Comparison of ENCODE assay signal across 8 mouse cellular contexts in the genomic region with DNA sequence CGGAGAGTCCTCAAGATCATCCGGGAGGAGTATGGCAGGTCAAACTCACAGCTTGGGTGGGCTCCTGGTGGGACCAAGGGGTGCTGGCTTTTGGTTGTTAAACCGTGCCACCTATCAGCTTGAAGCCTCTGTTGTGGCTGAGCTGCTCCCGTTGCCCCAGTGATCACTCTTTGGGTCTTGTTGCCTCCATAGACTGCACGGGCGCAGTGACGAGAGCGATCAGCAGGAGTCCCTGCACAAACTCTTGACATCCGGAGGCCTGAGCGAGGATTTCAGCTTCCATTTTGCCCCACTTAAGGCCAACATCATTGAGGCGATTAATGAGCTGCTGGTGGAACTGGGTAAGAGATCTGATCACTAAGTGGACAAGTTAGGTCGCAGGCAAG. TPM values are rescaled to one million over a fixed set of nuclear protein-coding genes. Genes with fewer than 3 reads are reported as not detected.
DNase-seq lines count a peak whose midpoint lies in the region; ATAC-seq and TF ChIP-seq lines count a peak whose summit lies in the region.

No protein-coding gene starts in this region.

- DNase-seq in heart, adult 8-10 months (ENCODE audit: low spot score): no peak
- peak; percentile 35 for DNase-seq in MEL-GATA-1-ER (ENCODE audit: extremely low read depth, low read depth)
- DNase-seq in kidney, postnatal 0 days (ENCODE audit: low spot score): peak; percentile 38
- DNase-seq in midbrain, embryonic 14.5 days: no peak
- DNase-seq in frontal cortex, postnatal 10 days (ENCODE audit: low spot score in 2 of 2): no peak
- no peak for DNase-seq in left cerebral cortex, postnatal 4 days

- H3K27me3 ChIP-seq in heart, embryonic 13.5 days (replicated peaks): no peaks in the 10 kb centered on the region
- no peaks in the 10 kb centered on the region for H3K27me3 ChIP-seq in kidney, postnatal 0 days (ENCODE audit: insufficient read depth, low read length)
- H3K27me3 ChIP-seq in midbrain, embryonic 14.5 days (ENCODE audit: control insufficient read depth, insufficient read depth, low read length): no peaks in the 10 kb centered on the region

- H3K9ac ChIP-seq in heart, embryonic 13.5 days: peak overlapping the region; percentile 91
- peak overlapping the region; percentile 58 for H3K9ac ChIP-seq in kidney, postnatal 0 days (ENCODE audit: low read depth, low read length)
- H3K9ac ChIP-seq in midbrain, embryonic 14.5 days (replicated peaks; ENCODE audit: low read length): peak overlapping the region; percentile 70

- peak overlapping the region; percentile 70 for H3K27ac ChIP-seq in heart, embryonic 13.5 days (replicated peaks)
- peak overlapping the region; percentile 61; the same call in 1 of the 2 replicates for H3K27ac ChIP-seq in kidney, postnatal 0 days
- peak overlapping the region; percentile 49; the same call in 1 of the 2 replicates for H3K27ac ChIP-seq in midbrain, embryonic 14.5 days (replicated peaks; ENCODE audit: low read depth, low read length)

- WGBS in heart, embryonic 13.5 days: 3% methylated on average over 12 of the region's 12 CpGs
- 2% methylated on average over 12 of the region's 12 CpGs for WGBS in kidney, postnatal 0 days
- whole genome bisulfite sequencing in midbrain, embryonic 14.5 days: 4% methylated on average over 12 of the region's 12 CpGs

- peak; percentile 22; the same call in 1 of the 2 replicates for TF ChIP-seq CTCF in kidney, postnatal 0 days (IDR thresholded peaks at IDR 0.05; ENCODE audit: low read depth)

- H3K4me2 ChIP-seq in heart, embryonic 13.5 days: peak overlapping the region; percentile 92
- peak overlapping the region; percentile 66 for H3K4me2 ChIP-seq in kidney, postnatal 0 days (ENCODE audit: low read length)
- peak overlapping the region; percentile 93 for H3K4me2 ChIP-seq in midbrain, embryonic 14.5 days (ENCODE audit: low read length)

- no peaks in the 10 kb centered on the region for H3K9me3 ChIP-seq in heart, embryonic 13.5 days
- H3K9me3 ChIP-seq in kidney, postnatal 0 days (replicated peaks; ENCODE audit: low read length): no peaks in the 10 kb centered on the region
- H3K9me3 ChIP-seq in midbrain, embryonic 14.5 days (ENCODE audit: control insufficient read depth, low read length): no peaks in the 10 kb centered on the region

- peaks cover 23% of the 10 kb centered on the region for H3K4me1 ChIP-seq in heart, embryonic 13.5 days
- no peaks in the 10 kb centered on the region; the same call in 1 of the 2 replicates for H3K4me1 ChIP-seq in kidney, postnatal 0 days (replicated peaks; ENCODE audit: insufficient read depth, low read length)
- peaks cover 11% of the 10 kb centered on the region; the same call in 1 of the 2 replicates for H3K4me1 ChIP-seq in midbrain, embryonic 14.5 days (ENCODE audit: control insufficient read depth, insufficient read depth, low read length)

- ATAC-seq in heart, embryonic 13.5 days (ENCODE audit: extremely low read depth, insufficient number of reproducible peaks, low FRiP score, low TSS enrichment): no peak
- peak; percentile 26 for ATAC-seq in erythroblast, adult 5-6 weeks (replicated peaks; ENCODE audit: low FRiP score, poor library complexity, severe bottlenecking)
- ATAC-seq in kidney, postnatal 0 days (replicated peaks; ENCODE audit: low FRiP score, low read depth): no peak
- no peak for ATAC-seq in midbrain, embryonic 14.5 days (ENCODE audit: low FRiP score, low TSS enrichment)

- intact Hi-C loops in left cerebral cortex, postnatal 4 days (cut with DNase I): no loop called here

- peaks cover 43% of the 10 kb centered on the region for H3K36me3 ChIP-seq in heart, embryonic 13.5 days
- H3K36me3 ChIP-seq in kidney, postnatal 0 days (ENCODE audit: insufficient read depth, low read length): peaks cover 30% of the 10 kb centered on the region
- H3K36me3 ChIP-seq in midbrain, embryonic 14.5 days (ENCODE audit: control insufficient read depth, insufficient read depth, low read length): peaks cover 36% of the 10 kb centered on the region

- H3K4me3 ChIP-seq in heart, embryonic 13.5 days: peak overlapping the region; percentile 89
- peak overlapping the region; percentile 68 for H3K4me3 ChIP-seq in kidney, postnatal 0 days (replicated peaks; ENCODE audit: low read depth, low read length)
- peak overlapping the region; percentile 82 for H3K4me3 ChIP-seq in midbrain, embryonic 14.5 days (replicated peaks; ENCODE audit: low read depth, low read length)

RNA-seq across cellular contexts. Expression of a gene that starts 0.6 kb away (rescaled TPM):
- 54.8 and 55.9 TPM in 2 replicates for polyA plus RNA-seq in heart, embryonic 13.5 days (2015; fragmentation: Nextera tagmentation; extraction: Ambion mirVana)
- 10 to 100 TPM; 39.5 to 50.6 (median 45.2) TPM for total RNA-seq in heart, adult 8-10 months (2022)
- 12.1 and 12.5 TPM in 2 replicates for total RNA-seq in erythroblast, adult 5-6 weeks (2015; ENCODE audit: low replicate concordance)
- 9.5 and 14.4 TPM in 2 replicates for total RNA-seq in erythroblast, adult 5-6 weeks (2017; ENCODE audit: low replicate concordance)
- polyA plus RNA-seq in kidney, postnatal 0 days (2015; fragmentation: Nextera tagmentation; extraction: Ambion mirVana): 76.0 and 82.0 TPM in 2 replicates
- polyA plus RNA-seq in midbrain, embryonic 14.5 days (2014; fragmentation: Nextera tagmentation; extraction: Ambion mirVana): 77.1 and 78.7 TPM in 2 replicates
- total RNA-seq in left cerebral cortex, postnatal 4 days (2021): 10 to 100 TPM; 63.5 to 67.2 TPM

RNA-seq across cellular contexts. Expression of a gene that starts 42.3 kb away (rescaled TPM):
- 8.4 and 9.1 TPM in 2 replicates for polyA plus RNA-seq in heart, embryonic 13.5 days (2015; fragmentation: Nextera tagmentation; extraction: Ambion mirVana)
- 1 to 10 TPM; 3.7 to 5.1 (median 4.1) TPM for total RNA-seq in heart, adult 8-10 months (2022)
- total RNA-seq in erythroblast, adult 5-6 weeks (2015; ENCODE audit: low replicate concordance): not detected in 2 replicates
- not detected in 2 replicates for total RNA-seq in erythroblast, adult 5-6 weeks (2017; ENCODE audit: low replicate concordance)
- polyA plus RNA-seq in kidney, postnatal 0 days (2015; fragmentation: Nextera tagmentation; extraction: Ambion mirVana): 5.6 and 6.1 TPM in 2 replicates
- polyA plus RNA-seq in midbrain, embryonic 14.5 days (2014; fragmentation: Nextera tagmentation; extraction: Ambion mirVana): 6.0 and 7.1 TPM in 2 replicates
- 1 to 10 TPM; 5.1 to 6.4 TPM for total RNA-seq in left cerebral cortex, postnatal 4 days (2021)

RNA-seq across cellular contexts. Expression of a gene that starts 50.5 kb away (rescaled TPM):
- polyA plus RNA-seq in heart, embryonic 13.5 days (2015; fragmentation: Nextera tagmentation; extraction: Ambion mirVana): 5.0 and 5.7 TPM in 2 replicates
- 10 to 100 TPM in 2 of 4 experiments, 1 to 10 TPM in 2; 9.4 to 11.3 (median 10.3) TPM for total RNA-seq in heart, adult 8-10 months (2022)
- total RNA-seq in erythroblast, adult 5-6 weeks (2015; ENCODE audit: low replicate concordance): 0.19 and 1.0 TPM in 2 replicates
- total RNA-seq in erythroblast, adult 5-6 weeks (2017; ENCODE audit: low replicate concordance): 2.2 and 2.6 TPM in 2 replicates
- 7.1 and 7.3 TPM in 2 replicates for polyA plus RNA-seq in kidney, postnatal 0 days (2015; fragmentation: Nextera tagmentation; extraction: Ambion mirVana)
- polyA plus RNA-seq in midbrain, embryonic 14.5 days (2014; fragmentation: Nextera tagmentation; extraction: Ambion mirVana): 9.4 and 10.2 TPM in 2 replicates
- total RNA-seq in left cerebral cortex, postnatal 4 days (2021): 10 to 100 TPM; 14.4 to 14.6 TPM

Comparison
In these comparisons a context has a peak if more than half of its experiments do, and no peak if none do; other contexts are left out.
1. DNase-seq: peak in MEL-GATA-1-ER (single experiment) and kidney, postnatal 0 days (single experiment); none in heart, adult 8-10 months (single experiment), midbrain, embryonic 14.5 days (single experiment), frontal cortex, postnatal 10 days (0 of 2) and left cerebral cortex, postnatal 4 days (single experiment).
2. RNA of a gene that starts 42.3 kb away (total RNA-seq): 5.1 to 6.4 TPM in left cerebral cortex, postnatal 4 days and 3.7 to 5.1 TPM in heart, adult 8-10 months; not detected in erythroblast, adult 5-6 weeks; every median in the first group is over 4 times any median in the second.
3. Peak in every context shown above with its lines, with median percentiles within 50 percentile points of each other: H3K27ac ChIP-seq, H3K4me2 ChIP-seq, H3K4me3 ChIP-seq and H3K9ac ChIP-seq.